Mouse (Mus musculus) thymus, adult 2 months (tissue): ENCODE measurements around the gene Acat3. TPM values are rescaled to one million over a fixed set of nuclear protein-coding genes. Genes with fewer than 3 reads are reported as not detected.
"Not testable (repeated sequence)": the region's sequence is repeated elsewhere in the genome, so short reads cannot be mapped to it uniquely, and the experiment has no call there.

Source experiments
- DNase-seq: peaks from one replicate; pipeline ENCODE4 v3.0.0; 2021
- H3K27ac ChIP-seq: fragments of 200-500 bp; 2 replicates; pipeline ENCODE4 v1.5.1; 2012; ENCODE audit warnings: low read length, control low read depth; ENCODE audit not compliant: control insufficient read depth, insufficient read depth
- H3K27me3 ChIP-seq: fragments of 200-500 bp; 2 replicates; pipeline ENCODE4 v1.6.1; 2012; ENCODE audit warnings: mild to moderate bottlenecking, low read length, moderate library complexity, mixed read lengths; ENCODE audit not compliant: control insufficient read depth, insufficient read depth
- H3K36me3 ChIP-seq: fragments of 200-500 bp; 2 replicates; pipeline ENCODE4 v1.6.1; 2012; ENCODE audit warnings: mild to moderate bottlenecking, low read length, moderate library complexity; ENCODE audit not compliant: control insufficient read depth, insufficient read depth
- H3K4me1 ChIP-seq: fragments of 200-500 bp; replicated peaks from 2 replicates; pipeline ENCODE4 v1.6.1; 2012; ENCODE audit warnings: low read length; ENCODE audit not compliant: control insufficient read depth, insufficient read depth
- H3K4me3 ChIP-seq: fragments of 200-500 bp; 2 replicates; pipeline ENCODE4 v1.5.1; 2012; ENCODE audit warnings: mild to moderate bottlenecking, low read length, control low read depth, moderate library complexity; ENCODE audit not compliant: control insufficient read depth, insufficient read depth
- CTCF ChIP-seq: fragments of 200-500 bp; IDR thresholded peaks from 2 replicates; pipeline ENCODE4 v1.5.1; 2012; ENCODE audit warnings: mild to moderate bottlenecking, control low read depth, low read length, moderate library complexity, borderline replicate concordance; ENCODE audit not compliant: control insufficient read depth, poor library complexity, insufficient read depth; ENCODE audit errors: extremely low read depth
- POLR2A ChIP-seq: fragments of 200-500 bp; IDR thresholded peaks from 2 replicates; pipeline ENCODE4 v1.6.1; 2012; ENCODE audit warnings: mild to moderate bottlenecking, low read length, control low read depth, moderate library complexity; ENCODE audit not compliant: control insufficient read depth, poor library complexity, insufficient read depth; ENCODE audit errors: extremely low read depth
- WGBS: fragments of 180-500 bp; shearing (Covaris S2); methylation state at CpG from one replicate; pipeline ENCODE4 v1.1.7; 2018; 5-methylcytosine and 5-hydroxymethylcytosine counted together
- polyA plus RNA-seq: library from polyadenylated mRNA; depleted of rRNA; stranded (reverse); fragments of >200 nt; gene quantifications from 2 replicates; pipeline ENCODE4 v1.2.3, GENCODE M21; 2012

Gene Acat3
- polyA plus RNA-seq, 1 experiment = 0.19 TPM

DNA sequence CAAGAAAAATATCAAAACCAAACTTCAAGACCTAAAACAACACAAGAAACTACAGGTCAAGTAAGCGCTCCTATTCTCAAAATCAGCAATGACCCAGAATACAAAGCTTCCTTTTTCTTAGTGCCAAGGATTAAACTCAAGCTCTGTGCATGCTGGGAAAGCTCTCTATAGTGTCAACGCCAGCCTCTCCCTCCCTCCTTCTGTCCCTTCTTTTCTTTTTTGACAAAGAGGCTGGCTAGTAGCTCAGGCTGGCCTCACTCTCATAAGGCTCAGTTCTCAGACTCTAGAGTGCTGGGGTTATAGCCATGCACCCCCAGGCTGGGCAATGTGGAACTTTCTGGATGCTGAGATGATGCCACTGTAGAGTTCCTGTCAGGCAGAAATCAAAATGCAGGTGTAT, 2.3 kb downstream of the Acat3 start:
- H3K27ac ChIP-seq = no peak overlapping the region
- DNase-seq = no peak
- H3K27me3 ChIP-seq = no peaks in the 10 kb centered on the region; the same call in 1 of the 2 replicates
- H3K4me3 ChIP-seq = no peak overlapping the region
- H3K4me1 ChIP-seq = peaks cover 2% of the 10 kb centered on the region; the same call in 1 of the 2 replicates
- no peak for TF ChIP-seq POLR2A
- 77% methylated on average over 2 of the region's 2 CpGs for WGBS
- no peaks in the 10 kb centered on the region for H3K36me3 ChIP-seq

DNA sequence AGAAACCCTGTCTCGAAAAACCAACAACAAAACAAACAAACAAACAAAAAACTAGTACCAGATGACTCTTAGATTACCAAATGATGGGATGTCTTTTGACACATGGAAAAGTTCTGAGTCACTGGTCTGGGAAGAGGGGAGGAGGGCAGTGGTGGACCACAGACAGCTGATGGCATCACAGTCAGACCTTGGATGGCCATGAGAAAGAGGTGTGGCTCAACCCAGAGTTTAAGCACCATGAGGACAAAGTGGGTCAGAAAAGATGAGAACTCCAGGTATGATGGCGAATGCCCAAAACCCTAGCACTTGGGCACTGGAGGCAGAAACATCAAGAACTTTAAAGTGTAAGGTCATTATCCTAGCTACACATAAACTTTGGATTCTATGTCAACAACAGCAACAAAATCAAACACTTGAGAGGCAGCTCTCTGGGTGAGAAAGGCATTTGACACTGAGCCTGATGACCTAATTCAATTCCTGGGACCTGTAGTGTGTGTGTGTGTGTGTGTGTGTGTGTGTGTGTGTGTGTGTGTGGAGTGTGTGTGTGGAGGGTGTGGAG, 2.9 kb downstream of the Acat3 start:
- Histone ChIP-seq H3K4me3 (no peak overlapping the region), H3K27ac (no peak overlapping the region)
- WGBS = 90% methylated on average over 2 of the region's 2 CpGs

DNA sequence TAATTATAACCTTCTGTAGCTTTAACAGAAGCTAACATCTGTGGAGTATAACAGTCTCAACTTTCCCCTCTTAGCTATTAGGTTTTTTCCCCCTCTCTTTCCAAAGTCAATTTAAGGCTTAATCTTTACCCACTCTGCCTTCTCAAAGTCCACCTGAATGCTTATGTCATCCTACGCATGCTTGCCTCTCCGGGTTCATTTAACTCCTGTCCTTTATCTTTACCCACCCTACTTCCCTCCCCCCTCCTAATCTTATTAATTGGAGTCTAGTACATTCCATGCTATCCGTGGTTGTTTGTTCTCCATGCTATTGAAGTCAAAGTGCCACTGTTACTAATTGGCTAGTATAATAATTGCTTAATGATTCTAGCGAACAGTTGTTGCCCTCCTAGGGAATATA, 4.7 kb downstream of the Acat3 start:
- 91% methylated on average over 4 of the region's 4 CpGs for WGBS
- H3K27me3 ChIP-seq = no peaks in the 10 kb centered on the region
- peaks cover 2% of the 10 kb centered on the region; the same call in 1 of the 2 replicates for H3K4me1 ChIP-seq
- TF ChIP-seq POLR2A (no peak), CTCF (no peak)
- no peak for DNase-seq
- H3K36me3 ChIP-seq = no peaks in the 10 kb centered on the region
- no peak overlapping the region for H3K27ac ChIP-seq
- no peak overlapping the region for H3K4me3 ChIP-seq

More for the DNA sequence above, 2.9 kb downstream of the Acat3 start:
- Histone ChIP-seq H3K27me3 (no peaks in the 10 kb centered on the region; the same call in 1 of the 2 replicates), H3K4me1 (peaks cover 2% of the 10 kb centered on the region; the same call in 1 of the 2 replicates), H3K36me3 (no peaks in the 10 kb centered on the region)
- no peak for DNase-seq
- TF ChIP-seq CTCF (no peak), POLR2A (no peak)

DNA sequence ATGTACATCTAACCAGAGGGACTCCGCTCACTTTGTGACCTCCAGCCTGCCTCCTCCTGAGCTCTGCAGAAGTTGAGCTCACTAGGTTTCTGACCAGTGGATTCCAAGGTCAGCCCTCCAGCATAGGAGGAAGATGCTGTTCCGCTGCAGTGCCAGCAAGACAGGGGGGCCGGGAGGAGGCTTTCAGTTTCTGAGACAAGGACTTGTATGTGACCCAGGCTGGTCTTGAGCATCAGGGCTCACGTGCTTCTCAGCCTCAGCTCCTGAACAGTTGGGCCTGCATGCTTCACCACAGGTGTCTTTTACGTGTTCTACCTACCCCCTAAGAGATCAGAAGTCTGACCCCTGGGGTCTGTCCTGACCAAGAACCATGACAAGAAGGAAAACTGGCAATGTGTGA, 8.8 kb downstream of the Acat3 start:
- not testable (repeated sequence) for DNase-seq, H3K36me3 ChIP-seq, H3K4me1 ChIP-seq, H3K27me3 ChIP-seq, H3K4me3 ChIP-seq, H3K27ac ChIP-seq
- 90% methylated on average over 5 of the region's 5 CpGs for WGBS

DNA sequence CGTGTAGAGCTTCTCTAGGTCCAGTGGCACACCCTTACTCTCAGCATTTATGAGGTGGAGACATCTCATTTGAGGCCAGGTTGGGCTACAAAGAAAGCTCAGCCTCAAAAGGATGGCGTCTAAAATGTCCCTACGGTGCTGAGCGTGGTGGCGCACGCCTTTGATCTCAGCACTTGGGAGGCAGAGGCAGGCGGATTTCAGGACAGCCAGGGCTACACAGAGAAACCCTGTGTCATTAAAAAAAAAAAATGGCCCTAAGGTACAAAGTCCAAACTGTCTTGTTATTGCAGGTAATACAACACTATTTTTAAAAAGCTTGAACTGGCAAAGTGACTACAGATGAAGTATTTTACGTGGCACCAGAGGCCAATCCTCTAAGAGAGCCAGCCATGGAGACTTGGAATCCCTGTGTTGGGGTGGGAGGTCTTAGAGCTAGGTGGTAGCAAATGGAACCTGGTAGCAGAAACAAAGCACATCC, 14.7 kb downstream of the Acat3 start:
- no peaks in the 10 kb centered on the region for H3K4me1 ChIP-seq
- TF ChIP-seq CTCF (no peak), POLR2A (no peak)
- H3K4me3 ChIP-seq = no peak overlapping the region
- H3K27me3 ChIP-seq = no peaks in the 10 kb centered on the region
- no peak overlapping the region for H3K27ac ChIP-seq
- H3K36me3 ChIP-seq = peaks cover 50% of the 10 kb centered on the region
- no peak for DNase-seq
- WGBS = 95% methylated on average over 8 of the region's 8 CpGs

DNA sequence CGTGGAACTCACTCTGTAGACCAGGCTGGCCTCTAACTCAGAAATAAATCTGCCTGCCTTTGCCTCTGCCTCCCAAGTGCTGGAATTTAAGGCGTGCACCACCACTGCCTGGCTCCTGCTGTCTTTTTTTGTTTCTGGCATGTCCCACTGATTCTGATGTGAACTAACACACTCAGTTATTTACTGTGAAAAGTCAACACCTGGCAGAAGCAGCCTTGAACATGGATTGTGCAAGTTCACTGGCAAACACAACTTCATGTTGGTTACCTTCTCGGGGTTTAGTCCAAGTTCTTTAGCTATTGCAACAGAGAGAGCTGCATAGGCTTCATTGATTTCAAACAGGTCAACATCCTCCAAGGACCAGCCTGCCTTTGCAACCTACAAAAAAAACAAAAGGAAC, 15.4 kb downstream of the Acat3 start:
- WGBS = 96% methylated on average over 3 of the region's 3 CpGs

DNA sequence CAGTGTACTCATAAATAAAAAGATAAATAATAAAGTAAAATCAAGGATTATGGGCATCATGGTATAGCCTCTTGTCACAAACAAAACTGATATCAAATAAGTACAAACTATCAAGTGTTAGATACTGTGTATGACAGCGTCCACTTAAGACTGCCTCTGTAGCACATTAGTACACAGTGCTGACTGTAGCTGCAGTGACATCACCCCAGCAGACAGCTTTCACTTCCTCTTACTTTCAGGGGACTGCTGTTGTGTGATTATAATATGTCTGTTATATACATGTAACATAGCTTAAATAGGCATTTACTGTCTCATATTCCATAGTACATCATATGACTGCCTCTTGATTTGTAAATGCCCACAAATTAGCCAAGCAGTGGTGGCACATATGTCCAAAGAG, 19.3 kb downstream of the Acat3 start:
- H3K4me1 ChIP-seq = peaks cover 5% of the 10 kb centered on the region; the same call in 1 of the 2 replicates
- H3K4me3 ChIP-seq = no peak overlapping the region
- peaks cover 66% of the 10 kb centered on the region for H3K36me3 ChIP-seq
- WGBS = 88% methylated on average over 1 of the region's 1 CpGs
- H3K27ac ChIP-seq = no peak overlapping the region
- DNase-seq = no peak
- TF ChIP-seq POLR2A (no peak), CTCF (no peak)
- H3K27me3 ChIP-seq = no peaks in the 10 kb centered on the region

More for the DNA sequence above, 15.4 kb downstream of the Acat3 start:
- Histone ChIP-seq H3K36me3 (peaks cover 57% of the 10 kb centered on the region), H3K4me1 (no peaks in the 10 kb centered on the region), H3K27ac (no peak overlapping the region), H3K27me3 (no peaks in the 10 kb centered on the region), H3K4me3 (no peak overlapping the region)
- no peak for TF ChIP-seq CTCF
- TF ChIP-seq POLR2A = no peak
- no peak for DNase-seq
